8 mouse cellular contexts compared by ENCODE assay signal in the genomic region with DNA sequence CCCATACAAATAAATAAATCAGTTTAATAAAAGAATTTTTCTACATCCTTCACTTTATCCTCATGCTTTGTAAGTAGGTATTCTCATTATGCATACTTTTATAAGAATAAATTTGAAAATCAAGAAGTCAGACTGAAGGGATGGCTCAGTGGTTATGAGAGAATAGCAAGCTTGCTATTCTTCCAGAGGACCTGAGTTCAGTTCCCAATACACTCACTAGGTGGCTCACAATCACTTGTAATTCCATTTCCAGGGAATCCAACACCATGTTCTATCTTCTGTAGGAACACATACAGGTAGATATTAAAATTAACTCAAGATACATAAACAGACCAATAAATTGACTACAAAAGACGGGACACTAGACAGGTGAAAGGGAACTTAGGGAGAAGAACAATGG. TPM values are rescaled to one million over a fixed set of nuclear protein-coding genes. Genes with fewer than 3 reads are reported as not detected.
DNase-seq lines count a peak whose midpoint lies in the region; ATAC-seq lines count a peak whose summit lies in the region.

No protein-coding gene starts in this region.

- H3K36me3 ChIP-seq in hindbrain, embryonic 12.5 days: peaks cover 7% of the 10 kb centered on the region; the same call in 1 of the 2 replicates

- H3K27me3 ChIP-seq in hindbrain, embryonic 12.5 days: no peaks in the 10 kb centered on the region

- H3K4me2 ChIP-seq in hindbrain, embryonic 12.5 days (replicated peaks): no peak overlapping the region

- DNase-seq in gastrocnemius, adult 18-20 months (ENCODE audit: low spot score): peak; percentile 71
- DNase-seq in gastrocnemius, postnatal 25 days: no peak
- DNase-seq in 416B (ENCODE audit: low read depth): peak; percentile 27
- DNase-seq in c-Kit-positive CD71-positive TER-119-negative erythroid progenitor cells, embryonic 14.5 days (ENCODE audit: low read depth): peak; percentile 4
- DNase-seq in layer of hippocampus, postnatal 10 days (ENCODE audit: low spot score in 2 of 2): peak; percentile 41 to 59
- peak; percentile 38 for DNase-seq in retina, postnatal 7 days (ENCODE audit: low read depth, low spot score)
- no peak for DNase-seq in thymus, postnatal 25 days

- peaks cover 12% of the 10 kb centered on the region for H3K4me1 ChIP-seq in hindbrain, embryonic 12.5 days

- no peak overlapping the region for H3K9ac ChIP-seq in hindbrain, embryonic 12.5 days

- no peaks in the 10 kb centered on the region for H3K9me3 ChIP-seq in hindbrain, embryonic 12.5 days (replicated peaks)

- H3K4me3 ChIP-seq in hindbrain, embryonic 12.5 days: no peak overlapping the region

- WGBS in hindbrain, embryonic 12.5 days: 96% methylated on average over 1 of the region's 1 CpGs

- no peak overlapping the region for H3K27ac ChIP-seq in hindbrain, embryonic 12.5 days

- peak; percentile 56; the same call in 1 of the 2 replicates for ATAC-seq in hindbrain, embryonic 12.5 days (ENCODE audit: low FRiP score)

RNA-seq across cellular contexts. Expression of a gene that starts 44.3 kb away (rescaled TPM):
- total RNA-seq in gastrocnemius, adult 18-20 months (2021): 10 to 100 TPM; 46.3 to 47.4 TPM
- 10 to 100 TPM; 54.4 to 56.6 TPM for total RNA-seq in gastrocnemius, postnatal 25 days (2021)
- 47.6 and 50.4 TPM in 2 replicates for polyA plus RNA-seq in hindbrain, embryonic 12.5 days (2016; fragmentation: Nextera tagmentation; extraction: Ambion mirVana)
- 10 to 100 TPM; 41.9 to 46.1 TPM for total RNA-seq in layer of hippocampus, postnatal 10 days (2021)

Comparison
In these comparisons a context has a peak if more than half of its experiments do, and no peak if none do; other contexts are left out.
1. DNase-seq: peak in gastrocnemius, adult 18-20 months (single experiment), 416B (single experiment), c-Kit-positive CD71-positive TER-119-negative erythroid progenitor cells, embryonic 14.5 days (single experiment), layer of hippocampus, postnatal 10 days (2 of 2) and retina, postnatal 7 days (single experiment); none in gastrocnemius, postnatal 25 days (single experiment) and thymus, postnatal 25 days (single experiment).